Mouse (Mus musculus): ENCODE data around the gene Naa50. TPM values are rescaled to one million over a fixed set of nuclear protein-coding genes. Genes with fewer than 3 reads are reported as not detected.
A peak's percentile ranks its signal among the peaks of the same experiment; 100 is the strongest.

The Naa50 gene
- total and polyA plus RNA-seq, 3 experiments, result 40.1 to 200 (median 122) TPM

- Histone ChIP-seq H3K4me3 (replicated peaks in 1 of 3; ENCODE audit: low read depth in 2 of 3, low read length in 2 of 3, poor library complexity in 1 of 3) (peak overlapping the region; percentile 22 to 93 (median 79)), H3K36me3 (replicated peaks in 1 of 2; ENCODE audit: control insufficient read depth in 1 of 2, insufficient read depth in 1 of 2, low read length in 1 of 2) (peaks cover 0 to 17% of the 10 kb centered on the region in 2 experiments), H3K79me2 (replicated peaks; ENCODE audit: control insufficient read depth, extremely low read depth, insufficient read depth, poor library complexity, severe bottlenecking) (peaks cover 60% of the 10 kb centered on the region), H3K9ac (ENCODE audit: insufficient read depth, low read depth) (peak overlapping the region; percentile 92; the same call in 1 of the 2 replicates), H3K9me3 (replicated peaks; ENCODE audit: low read length) (no peaks in the 10 kb centered on the region), H3K4me2 (ENCODE audit: insufficient read depth, low read depth, poor library complexity, severe bottlenecking) (peak overlapping the region; percentile 96), H3K4me1 (ENCODE audit: control insufficient read depth in 1 of 2, insufficient read depth in 2 of 2) (peaks cover 0 to 46% of the 10 kb centered on the region in 2 experiments; a peak in 2 of 4 replicates), H3K27me3 (replicated peaks) (no peaks in the 10 kb centered on the region), H3K27ac (ENCODE audit: insufficient read depth, low read depth) (no peak overlapping the region)
- DNase-seq (ENCODE audit: extremely low read depth), result peak; percentile 24
- dilution Hi-C loops (cut with MboI; ENCODE audit: extremely low pct_ligation_motif_present, extremely low pct_unique_long_range_greater_than_20kb, low sequenced_read_pairs) (no loop called here), in situ Hi-C loops (cut with MboI; ENCODE audit: low pct_ligation_motif_present, low pct_unique_long_range_greater_than_20kb, low sequenced_read_pairs) (no loop called here)
- TF ChIP-seq CHD1 (IDR thresholded peaks at IDR 0.05; ENCODE audit: low read depth, low read length) (no peak), MAFK (IDR thresholded peaks at IDR 0.05; ENCODE audit: insufficient replicate concordance, low read length) (no peak), RAD21 (IDR thresholded peaks at IDR 0.05; ENCODE audit: low read depth, low read length) (no peak; the same call in 1 of the 2 replicates), SIN3A (IDR thresholded peaks at IDR 0.05; ENCODE audit: low read length) (peak; percentile 81; the same call in 1 of the 2 replicates), MAZ (IDR thresholded peaks at IDR 0.05; ENCODE audit: low read depth, low read length) (no peak), ZNF384 (IDR thresholded peaks at IDR 0.05; ENCODE audit: low read depth, low read length) (no peak), KAT2A (IDR thresholded peaks at IDR 0.05; ENCODE audit: insufficient replicate concordance, low read length) (no peak), RCOR1 (conservative IDR thresholded peaks at IDR 0.05; ENCODE audit: low read depth, low read length) (no peak), CTCF (conservative IDR thresholded peaks at IDR 0.05 in 1 of 2, IDR thresholded peaks at IDR 0.05 in 1 of 2; ENCODE audit: low read depth in 2 of 2, low read length in 2 of 2) (peak in 1 of 2 experiments; percentile 37; a peak in 2 of 4 replicates), TCF12 (IDR thresholded peaks at IDR 0.05; ENCODE audit: low read depth, low read length) (no peak), IRF4 (IDR thresholded peaks at IDR 0.05; ENCODE audit: low read depth, low read length) (peak; percentile 10; the same call in 1 of the 2 replicates), EP300 (IDR thresholded peaks at IDR 0.05; ENCODE audit: low read length) (no peak), NRF1 (IDR thresholded peaks at IDR 0.05; ENCODE audit: low read depth, low read length) (no peak), TBP (conservative IDR thresholded peaks at IDR 0.05; ENCODE audit: low read depth, low read length) (no peak), BHLHE40 (IDR thresholded peaks at IDR 0.05; ENCODE audit: low read depth, low read length) (no peak), ZC3H11A (IDR thresholded peaks at IDR 0.05; ENCODE audit: low read depth, low read length) (no peak), POLR2A (IDR thresholded peaks at IDR 0.05; ENCODE audit: low read depth, low read length) (no peak), CHD2 (IDR thresholded peaks at IDR 0.05; ENCODE audit: low read length) (no peak), MEF2A (IDR thresholded peaks at IDR 0.05; ENCODE audit: borderline replicate concordance, low read depth, low read length) (no peak), SMC3 (IDR thresholded peaks at IDR 0.05; ENCODE audit: low read depth, low read length) (no peak), POLR2AphosphoS2 (IDR thresholded peaks at IDR 0.05; ENCODE audit: low read depth, low read length) (no peak), MYC (IDR thresholded peaks at IDR 0.05; ENCODE audit: low read depth, low read length) (no peak), JUN (IDR thresholded peaks at IDR 0.05; ENCODE audit: insufficient read depth, low read depth, low read length) (no peak), ZMIZ1 (IDR thresholded peaks at IDR 0.05; ENCODE audit: low read depth, low read length) (no peak)
Measured at GRCm38 (mm10) chr16:44141483-44141882, 1.9 kb downstream of the Naa50 start.

Data from CH12.LX (cell line).